Mouse (Mus musculus) heart, postnatal 10 days (tissue): ENCODE results near the gene Olfr214. TPM values are rescaled to one million over a fixed set of nuclear protein-coding genes. Genes with fewer than 3 reads are reported as not detected.
"Not testable (repeated sequence)": the region's sequence is repeated elsewhere in the genome, so short reads cannot be mapped to it uniquely, and the experiment has no call there.

Experiments used
- DNase-seq, 2 experiments: peaks; one replicate each; pipeline ENCODE4 v3.0.0; 2021
- intact Hi-C: fragments of 180-260 bp; cut with DNase I; formaldehyde crosslinking; loops from one replicate; pipeline ENCODE4 v1.15.1; 2025
- total RNA-seq, 2 experiments: library from RNA; stranded (reverse); gene quantifications; 2 replicates each; pipeline ENCODE4 v1.2.3; 2021

Gene Olfr214
- total RNA-seq = not detected

- DNase-seq = no peak
- intact Hi-C loops = no loop called here
These were observed at the start of gene Olfr214 for GRCm38 (mm10) chr6:116553935-116554334. Gene Olfr214 (plus strand): TSS chr6:116554235.

GRCm38 (mm10) chr6:116506302-116507003, 47.6 kb upstream of the Olfr214 start, which contains the start of gene Olfr212:
Gene Olfr212 (plus strand): TSS chr6:116506516.
- intact Hi-C loops, DNase-seq: not testable (repeated sequence)

GRCm38 (mm10) chr6:116514832-116515231, 39.2 kb upstream of the Olfr214 start:
- DNase-seq = no peak
- intact Hi-C loops = no loop called here

- no peak for DNase-seq
- intact Hi-C loops = no loop called here
These were observed 15.9 kb upstream of the Olfr214 start, which contains the start of gene Olfr213 for GRCm38 (mm10) chr6:116538156-116538555. Gene Olfr213 (plus strand): TSS chr6:116538456.

- no peak for DNase-seq
- intact Hi-C loops = no loop called here
These were observed 11.5 kb upstream of the Olfr214 start for GRCm38 (mm10) chr6:116542500-116542899.

- DNase-seq, intact Hi-C loops: not testable (repeated sequence)
These were observed 3.2 kb upstream of the Olfr214 start, which contains the start of gene Gm5580 for GRCm38 (mm10) chr6:116550841-116551240. Gene Gm5580 (plus strand): TSS chr6:116551141.

- no peak for DNase-seq
- intact Hi-C loops = no loop called here
These were observed 917 bp downstream of the Olfr214 start for GRCm38 (mm10) chr6:116554952-116555351.

- peak; percentile 52 to 70 for DNase-seq
- intact Hi-C loops = loop anchor here (5.0 kb wide), 2 partner anchors 143 to 153 kb away; no protein-coding TSS in a partner anchor
These were observed 15.8 kb downstream of the Olfr214 start for GRCm38 (mm10) chr6:116569834-116570233.

GRCm38 (mm10) chr6:116584095-116584494, 30.1 kb downstream of the Olfr214 start, which contains the start of gene Olfr215:
Gene Olfr215 (minus strand): TSS chr6:116584195.
- intact Hi-C loops = no loop called here

GRCm38 (mm10) chr6:116600969-116601368, 46.9 kb downstream of the Olfr214 start:
- DNase-seq, intact Hi-C loops: not testable (repeated sequence)

More at GRCm38 (mm10) chr6:116584095-116584494, 30.1 kb downstream of the Olfr214 start, which contains the start of gene Olfr215:
- DNase-seq = no peak

- intact Hi-C loops = loop anchor here (2.0 kb wide), 1 partner anchor 182 kb away; no protein-coding TSS in a partner anchor
- no peak for DNase-seq
These were observed 53.2 kb downstream of the Olfr214 start for GRCm38 (mm10) chr6:116607230-116607629.

Other genes starting within 250 kb of the Olfr214 start
- gene March8, start 216.2 kb upstream of the Olfr214 start, total RNA-seq = 10 to 100 TPM; 39.1 to 45.4 TPM
- 1 to 10 TPM; 4.3 to 4.6 TPM for gene Alox5, start 93.1 kb upstream of the Olfr214 start, total RNA-seq
- gene Olfr211, start 65.1 kb upstream of the Olfr214 start, total RNA-seq = not detected
- not detected for gene Olfr212, start 47.7 kb upstream of the Olfr214 start, total RNA-seq
- not detected for gene Olfr213, start 15.8 kb upstream of the Olfr214 start, total RNA-seq
- gene Gm5580, start 3.1 kb upstream of the Olfr214 start, total RNA-seq = 1 to 10 TPM; 3.1 to 3.2 TPM
- gene Olfr215, start 30.0 kb downstream of the Olfr214 start, total RNA-seq = not detected
- 10 to 100 TPM; 33.9 to 38.5 TPM for gene Zfp422, start 74.8 kb downstream of the Olfr214 start, total RNA-seq
- 10 to 100 TPM; 41.6 to 75.0 TPM for gene Depp1, start 96.4 kb downstream of the Olfr214 start, total RNA-seq
- gene Rassf4, start 119.7 kb downstream of the Olfr214 start, total RNA-seq = 1 to 10 TPM; 5.0 to 6.5 TPM
- under 1 TPM; 0.02 TPM for gene Tmem72, start 162.7 kb downstream of the Olfr214 start, total RNA-seq